ENCODE assay signal across 8 mouse cellular contexts in genomic region chr4:58934746-58935476, GRCm38 (mm10). TPM values are rescaled to one million over a fixed set of nuclear protein-coding genes. Genes with fewer than 3 reads are reported as not detected.
DNase-seq lines count a peak whose midpoint lies in the region; ATAC-seq and TF ChIP-seq lines count a peak whose summit lies in the region.

No protein-coding gene starts in this region.

- peak; percentile 95 for ATAC-seq in forebrain, embryonic 15.5 days (replicated peaks)
- no peak for ATAC-seq in forebrain, embryonic 12.5 days (ENCODE audit: low FRiP score)
- peak; percentile 85; the same call in 1 of the 2 replicates for ATAC-seq in kidney, embryonic 16.5 days (ENCODE audit: low FRiP score, low TSS enrichment)
- peak; percentile 98 for ATAC-seq in lung, postnatal 0 days
- ATAC-seq in stomach, embryonic 14.5 days (ENCODE audit: insufficient number of reproducible peaks, insufficient read depth, low FRiP score, low read depth) = peak; percentile 65; the same call in 1 of the 2 replicates

- no peaks in the 10 kb centered on the region for H3K27me3 ChIP-seq in forebrain, embryonic 15.5 days
- no peaks in the 10 kb centered on the region for H3K27me3 ChIP-seq in forebrain, embryonic 12.5 days
- H3K27me3 ChIP-seq in MEL (ENCODE audit: control insufficient read depth in 1 of 2, insufficient read depth in 2 of 2, low read length in 2 of 2) = no peaks in the 10 kb centered on the region
- no peaks in the 10 kb centered on the region for H3K27me3 ChIP-seq in heart, embryonic 10.5 days (ENCODE audit: insufficient read depth, poor library complexity, severe bottlenecking)
- H3K27me3 ChIP-seq in kidney, embryonic 16.5 days (ENCODE audit: insufficient read depth, low read length) = no peaks in the 10 kb centered on the region
- H3K27me3 ChIP-seq in lung, postnatal 0 days (replicated peaks; ENCODE audit: insufficient read depth, low read length) = no peaks in the 10 kb centered on the region
- no peaks in the 10 kb centered on the region for H3K27me3 ChIP-seq in stomach, embryonic 14.5 days (ENCODE audit: control insufficient read depth, insufficient read depth, low read length)

- WGBS in forebrain, embryonic 15.5 days = 52% methylated on average over 15 of the region's 15 CpGs
- WGBS in forebrain, embryonic 12.5 days = 53% methylated on average over 15 of the region's 15 CpGs
- 37% methylated on average over 15 of the region's 15 CpGs for WGBS in heart, embryonic 10.5 days
- 35% methylated on average over 15 of the region's 15 CpGs for WGBS in kidney, embryonic 16.5 days
- WGBS in lung, postnatal 0 days = 23% methylated on average over 15 of the region's 15 CpGs
- WGBS in stomach, embryonic 14.5 days = 33% methylated on average over 15 of the region's 15 CpGs

- TF ChIP-seq CTCF in MEL (IDR thresholded peaks at IDR 0.05 in 2 of 3, conservative IDR thresholded peaks at IDR 0.05 in 1 of 3; ENCODE audit: control insufficient read depth in 1 of 3, insufficient read depth in 1 of 3, low read depth in 2 of 3, low read length in 3 of 3, poor library complexity in 1 of 3, severe bottlenecking in 1 of 3) = peak in 2 of 3 experiments; percentile 39 to 41; a peak in 4 of 6 replicates
- peak; percentile 62 for TF ChIP-seq CTCF in lung, postnatal 0 days (IDR thresholded peaks at IDR 0.05)

- no peak; a peak in 1 of 4 replicates for TF ChIP-seq EP300 in MEL (IDR thresholded peaks at IDR 0.05; ENCODE audit: low read depth in 1 of 2, low read length in 2 of 2)
- no peak for TF ChIP-seq EP300 in lung, postnatal 0 days (IDR thresholded peaks at IDR 0.05)

- no peak overlapping the region for H3K4me2 ChIP-seq in forebrain, embryonic 15.5 days (replicated peaks)
- H3K4me2 ChIP-seq in forebrain, embryonic 12.5 days = no peak overlapping the region
- H3K4me2 ChIP-seq in kidney, embryonic 16.5 days (replicated peaks; ENCODE audit: low read depth, low read length) = no peak overlapping the region
- H3K4me2 ChIP-seq in lung, postnatal 0 days (replicated peaks; ENCODE audit: low read depth, low read length) = no peak overlapping the region
- H3K4me2 ChIP-seq in stomach, embryonic 14.5 days (replicated peaks; ENCODE audit: low read depth, low read length) = 0 out of 2 replicates have a peak overlapping the region, but pooled peaks have one; percentile 8

- peaks cover 9% of the 10 kb centered on the region; the same call in 1 of the 2 replicates for H3K4me1 ChIP-seq in forebrain, embryonic 15.5 days
- H3K4me1 ChIP-seq in forebrain, embryonic 12.5 days = no peaks in the 10 kb centered on the region
- H3K4me1 ChIP-seq in MEL (ENCODE audit: control insufficient read depth in 1 of 2, insufficient read depth in 2 of 2, low read length in 2 of 2) = peaks cover 0 to 6% of the 10 kb centered on the region in 2 experiments; a peak in 1 of 4 replicates
- peaks cover 6% of the 10 kb centered on the region for H3K4me1 ChIP-seq in heart, embryonic 10.5 days
- peaks cover 5% of the 10 kb centered on the region; the same call in 1 of the 2 replicates for H3K4me1 ChIP-seq in kidney, embryonic 16.5 days (ENCODE audit: insufficient read depth, low read length)
- no peaks in the 10 kb centered on the region for H3K4me1 ChIP-seq in lung, postnatal 0 days (ENCODE audit: insufficient read depth, low read depth, low read length)
- no peaks in the 10 kb centered on the region for H3K4me1 ChIP-seq in stomach, embryonic 14.5 days (ENCODE audit: control insufficient read depth, insufficient read depth, low read length)

- no peak overlapping the region for H3K4me3 ChIP-seq in forebrain, embryonic 15.5 days
- no peak overlapping the region for H3K4me3 ChIP-seq in forebrain, embryonic 12.5 days (replicated peaks)
- H3K4me3 ChIP-seq in MEL (ENCODE audit: control insufficient read depth in 1 of 2, insufficient read depth in 1 of 2, low read depth in 2 of 2, low read length in 2 of 2) = peak overlapping the region; percentile 38 to 53
- no peak overlapping the region for H3K4me3 ChIP-seq in heart, embryonic 10.5 days
- H3K4me3 ChIP-seq in kidney, embryonic 16.5 days (ENCODE audit: low read length) = no peak overlapping the region
- H3K4me3 ChIP-seq in lung, postnatal 0 days (ENCODE audit: low read depth, low read length) = no peak overlapping the region
- no peak overlapping the region for H3K4me3 ChIP-seq in stomach, embryonic 14.5 days (ENCODE audit: low read depth, low read length)

- no peak for TF ChIP-seq POLR2A in MEL (IDR thresholded peaks at IDR 0.05; ENCODE audit: control insufficient read depth in 1 of 2, insufficient read depth in 1 of 2, low read depth in 1 of 2, low read length in 2 of 2, poor library complexity in 1 of 2)

- no peaks in the 10 kb centered on the region for H3K36me3 ChIP-seq in forebrain, embryonic 15.5 days
- no peaks in the 10 kb centered on the region for H3K36me3 ChIP-seq in forebrain, embryonic 12.5 days (replicated peaks)
- no peaks in the 10 kb centered on the region; a peak in 1 of 4 replicates for H3K36me3 ChIP-seq in MEL (ENCODE audit: control insufficient read depth in 1 of 2, insufficient read depth in 2 of 2, low read length in 2 of 2)
- H3K36me3 ChIP-seq in heart, embryonic 10.5 days = no peaks in the 10 kb centered on the region
- H3K36me3 ChIP-seq in kidney, embryonic 16.5 days (ENCODE audit: insufficient read depth, low read length) = no peaks in the 10 kb centered on the region
- H3K36me3 ChIP-seq in lung, postnatal 0 days (ENCODE audit: insufficient read depth, low read length) = no peaks in the 10 kb centered on the region
- H3K36me3 ChIP-seq in stomach, embryonic 14.5 days (ENCODE audit: control insufficient read depth, insufficient read depth, low read length) = no peaks in the 10 kb centered on the region

- no peaks in the 10 kb centered on the region for H3K79me2 ChIP-seq in MEL (ENCODE audit: control insufficient read depth, insufficient read depth, low read length, poor library complexity)

- no peak overlapping the region for H3K9ac ChIP-seq in forebrain, embryonic 15.5 days (replicated peaks)
- H3K9ac ChIP-seq in forebrain, embryonic 12.5 days = no peak overlapping the region
- H3K9ac ChIP-seq in MEL (ENCODE audit: control insufficient read depth, low read depth, low read length, poor library complexity, severe bottlenecking) = peak overlapping the region; percentile 29; the same call in 1 of the 2 replicates
- no peak overlapping the region for H3K9ac ChIP-seq in kidney, embryonic 16.5 days (replicated peaks; ENCODE audit: low read length)
- no peak overlapping the region for H3K9ac ChIP-seq in lung, postnatal 0 days (replicated peaks; ENCODE audit: low read depth)
- no peak overlapping the region for H3K9ac ChIP-seq in stomach, embryonic 14.5 days (replicated peaks; ENCODE audit: low read depth, low read length)

- no peak overlapping the region for H3K27ac ChIP-seq in forebrain, embryonic 15.5 days (replicated peaks)
- no peak overlapping the region for H3K27ac ChIP-seq in forebrain, embryonic 12.5 days
- no peak overlapping the region for H3K27ac ChIP-seq in MEL (ENCODE audit: control insufficient read depth, low read depth, low read length)
- H3K27ac ChIP-seq in heart, embryonic 10.5 days = no peak overlapping the region
- H3K27ac ChIP-seq in kidney, embryonic 16.5 days (ENCODE audit: low read length) = no peak overlapping the region
- H3K27ac ChIP-seq in lung, postnatal 0 days (ENCODE audit: low read length) = no peak overlapping the region
- no peak overlapping the region for H3K27ac ChIP-seq in stomach, embryonic 14.5 days (ENCODE audit: low read length)

- no peak; the same call in 1 of the 2 replicates for TF ChIP-seq RAD21 in MEL (IDR thresholded peaks at IDR 0.05; ENCODE audit: low read depth, low read length)

- DNase-seq in MEL (ENCODE audit: low read depth, low spot score) = peak; percentile 89
- DNase-seq in cerebellum, postnatal 14 days = peak; percentile 81
- DNase-seq in heart, embryonic 10.5 days (ENCODE audit: low spot score) = peak; percentile 74
- peak; percentile 91 for DNase-seq in lung, postnatal 0 days (ENCODE audit: low spot score)

- no peaks in the 10 kb centered on the region for H3K9me3 ChIP-seq in forebrain, embryonic 15.5 days
- no peaks in the 10 kb centered on the region for H3K9me3 ChIP-seq in forebrain, embryonic 12.5 days
- no peaks in the 10 kb centered on the region for H3K9me3 ChIP-seq in MEL (replicated peaks; ENCODE audit: insufficient read depth, low read length)
- no peaks in the 10 kb centered on the region for H3K9me3 ChIP-seq in heart, embryonic 10.5 days
- 0 out of 2 replicates have a peak, but pooled peaks cover 6% of the 10 kb centered on the region for H3K9me3 ChIP-seq in kidney, embryonic 16.5 days (ENCODE audit: low read length)
- no peaks in the 10 kb centered on the region for H3K9me3 ChIP-seq in lung, postnatal 0 days (ENCODE audit: low read length)
- no peaks in the 10 kb centered on the region for H3K9me3 ChIP-seq in stomach, embryonic 14.5 days (ENCODE audit: control insufficient read depth, low read depth, low read length)

RNA-seq across cellular contexts. Expression of gene Zkscan16, which starts 8.5 kb away (rescaled TPM):
- polyA plus RNA-seq in forebrain, embryonic 15.5 days (2015; fragmentation: Nextera tagmentation; extraction: Ambion mirVana) = 0.73 and 0.99 TPM in 2 replicates
- 1.2 and 1.3 TPM in 2 replicates for polyA plus RNA-seq in forebrain, embryonic 12.5 days (2016; fragmentation: Nextera tagmentation; extraction: Ambion mirVana)
- total RNA-seq in MEL (2012; rRNA removed) = not detected in 2 replicates
- not detected for polyA plus RNA-seq in MEL (2012; ENCODE audit: insufficient read depth in 1 of 2, insufficient read length in 2 of 2, low read depth in 1 of 2, low replicate concordance in 2 of 2, missing spikeins in 1 of 2)
- polyA plus RNA-seq in heart, embryonic 10.5 days (2016; fragmentation: Nextera tagmentation; extraction: Ambion mirVana) = 0.28 and 0.38 TPM in 2 replicates
- polyA plus RNA-seq in kidney, embryonic 16.5 days (2015; fragmentation: Nextera tagmentation; extraction: Ambion mirVana) = 0.46 and 1.0 TPM in 2 replicates
- not detected in 2 replicates for polyA plus RNA-seq in lung, postnatal 0 days (2015; fragmentation: Nextera tagmentation; extraction: Ambion mirVana)
- polyA plus RNA-seq in stomach, embryonic 14.5 days (2014; fragmentation: Nextera tagmentation; extraction: Ambion mirVana) = 0.68 and 1.2 TPM in 2 replicates

RNA-seq across cellular contexts. Expression of gene Ecpas, which starts 22.4 kb away (rescaled TPM):
- polyA plus RNA-seq in forebrain, embryonic 15.5 days (2015; fragmentation: Nextera tagmentation; extraction: Ambion mirVana) = 31.0 and 31.6 TPM in 2 replicates
- 44.4 and 47.1 TPM in 2 replicates for polyA plus RNA-seq in forebrain, embryonic 12.5 days (2016; fragmentation: Nextera tagmentation; extraction: Ambion mirVana)
- 37.8 and 52.1 TPM in 2 replicates for total RNA-seq in MEL (2012; rRNA removed)
- polyA plus RNA-seq in MEL (2012; ENCODE audit: insufficient read depth in 1 of 2, insufficient read length in 2 of 2, low read depth in 1 of 2, low replicate concordance in 2 of 2, missing spikeins in 1 of 2) = 100 to 1,000 TPM in 1 of 2 experiments, 10 to 100 TPM in 1; 57.6 to 161 TPM
- polyA plus RNA-seq in heart, embryonic 10.5 days (2016; fragmentation: Nextera tagmentation; extraction: Ambion mirVana) = 25.6 and 30.4 TPM in 2 replicates
- polyA plus RNA-seq in kidney, embryonic 16.5 days (2015; fragmentation: Nextera tagmentation; extraction: Ambion mirVana) = 29.9 and 33.5 TPM in 2 replicates
- polyA plus RNA-seq in lung, postnatal 0 days (2015; fragmentation: Nextera tagmentation; extraction: Ambion mirVana) = 15.8 and 17.4 TPM in 2 replicates
- polyA plus RNA-seq in stomach, embryonic 14.5 days (2014; fragmentation: Nextera tagmentation; extraction: Ambion mirVana) = 41.0 and 47.7 TPM in 2 replicates

RNA-seq across cellular contexts. Expression of gene Ptgr1, which starts 52.0 kb away (rescaled TPM):
- polyA plus RNA-seq in forebrain, embryonic 15.5 days (2015; fragmentation: Nextera tagmentation; extraction: Ambion mirVana) = 4.0 and 4.2 TPM in 2 replicates
- 10.0 and 10.5 TPM in 2 replicates for polyA plus RNA-seq in forebrain, embryonic 12.5 days (2016; fragmentation: Nextera tagmentation; extraction: Ambion mirVana)
- 11.7 and 14.7 TPM in 2 replicates for total RNA-seq in MEL (2012; rRNA removed)
- polyA plus RNA-seq in MEL (2012; ENCODE audit: insufficient read depth in 1 of 2, insufficient read length in 2 of 2, low read depth in 1 of 2, low replicate concordance in 2 of 2, missing spikeins in 1 of 2) = 10 to 100 TPM in 1 of 2 experiments, not detected in 1; 20.6 TPM
- polyA plus RNA-seq in heart, embryonic 10.5 days (2016; fragmentation: Nextera tagmentation; extraction: Ambion mirVana) = 10.6 and 17.0 TPM in 2 replicates
- 25.1 and 29.6 TPM in 2 replicates for polyA plus RNA-seq in kidney, embryonic 16.5 days (2015; fragmentation: Nextera tagmentation; extraction: Ambion mirVana)
- 21.6 and 23.5 TPM in 2 replicates for polyA plus RNA-seq in lung, postnatal 0 days (2015; fragmentation: Nextera tagmentation; extraction: Ambion mirVana)
- 63.4 and 67.3 TPM in 2 replicates for polyA plus RNA-seq in stomach, embryonic 14.5 days (2014; fragmentation: Nextera tagmentation; extraction: Ambion mirVana)

RNA-seq across cellular contexts. Expression of gene Dnajc25, which starts 60.0 kb away (rescaled TPM):
- 3.3 and 5.1 TPM in 2 replicates for polyA plus RNA-seq in forebrain, embryonic 15.5 days (2015; fragmentation: Nextera tagmentation; extraction: Ambion mirVana)
- 5.2 and 8.5 TPM in 2 replicates for polyA plus RNA-seq in forebrain, embryonic 12.5 days (2016; fragmentation: Nextera tagmentation; extraction: Ambion mirVana)
- 6.2 and 6.6 TPM in 2 replicates for total RNA-seq in MEL (2012; rRNA removed)
- 10 to 100 TPM in 1 of 2 experiments, not detected in 1; 11.8 TPM for polyA plus RNA-seq in MEL (2012; ENCODE audit: insufficient read depth in 1 of 2, insufficient read length in 2 of 2, low read depth in 1 of 2, low replicate concordance in 2 of 2, missing spikeins in 1 of 2)
- polyA plus RNA-seq in heart, embryonic 10.5 days (2016; fragmentation: Nextera tagmentation; extraction: Ambion mirVana) = 7.4 and 11.4 TPM in 2 replicates
- 8.3 and 12.1 TPM in 2 replicates for polyA plus RNA-seq in kidney, embryonic 16.5 days (2015; fragmentation: Nextera tagmentation; extraction: Ambion mirVana)
- 14.1 and 16.6 TPM in 2 replicates for polyA plus RNA-seq in lung, postnatal 0 days (2015; fragmentation: Nextera tagmentation; extraction: Ambion mirVana)
- 14.4 and 16.9 TPM in 2 replicates for polyA plus RNA-seq in stomach, embryonic 14.5 days (2014; fragmentation: Nextera tagmentation; extraction: Ambion mirVana)

Comparison
In these comparisons a context has a peak if more than half of its experiments do, and no peak if none do; other contexts are left out.
1. H3K4me3 ChIP-seq: peak in MEL (2 of 2); none in forebrain, embryonic 15.5 days (single experiment), forebrain, embryonic 12.5 days (single experiment), heart, embryonic 10.5 days (single experiment), kidney, embryonic 16.5 days (single experiment), lung, postnatal 0 days (single experiment) and stomach, embryonic 14.5 days (single experiment).
2. Peak in every context shown above with its lines, with median percentiles within 50 percentile points of each other: DNase-seq.